Mouse (Mus musculus) 3T3-L1 (cell line): ENCODE data around the gene Nup107.

Source experiments
- DNase-seq: peaks from one replicate; pipeline ENCODE4 v3.0.0-alpha.2; 2015; ENCODE audit warnings: low read depth, low spot score

Nup107 gene

DNA sequence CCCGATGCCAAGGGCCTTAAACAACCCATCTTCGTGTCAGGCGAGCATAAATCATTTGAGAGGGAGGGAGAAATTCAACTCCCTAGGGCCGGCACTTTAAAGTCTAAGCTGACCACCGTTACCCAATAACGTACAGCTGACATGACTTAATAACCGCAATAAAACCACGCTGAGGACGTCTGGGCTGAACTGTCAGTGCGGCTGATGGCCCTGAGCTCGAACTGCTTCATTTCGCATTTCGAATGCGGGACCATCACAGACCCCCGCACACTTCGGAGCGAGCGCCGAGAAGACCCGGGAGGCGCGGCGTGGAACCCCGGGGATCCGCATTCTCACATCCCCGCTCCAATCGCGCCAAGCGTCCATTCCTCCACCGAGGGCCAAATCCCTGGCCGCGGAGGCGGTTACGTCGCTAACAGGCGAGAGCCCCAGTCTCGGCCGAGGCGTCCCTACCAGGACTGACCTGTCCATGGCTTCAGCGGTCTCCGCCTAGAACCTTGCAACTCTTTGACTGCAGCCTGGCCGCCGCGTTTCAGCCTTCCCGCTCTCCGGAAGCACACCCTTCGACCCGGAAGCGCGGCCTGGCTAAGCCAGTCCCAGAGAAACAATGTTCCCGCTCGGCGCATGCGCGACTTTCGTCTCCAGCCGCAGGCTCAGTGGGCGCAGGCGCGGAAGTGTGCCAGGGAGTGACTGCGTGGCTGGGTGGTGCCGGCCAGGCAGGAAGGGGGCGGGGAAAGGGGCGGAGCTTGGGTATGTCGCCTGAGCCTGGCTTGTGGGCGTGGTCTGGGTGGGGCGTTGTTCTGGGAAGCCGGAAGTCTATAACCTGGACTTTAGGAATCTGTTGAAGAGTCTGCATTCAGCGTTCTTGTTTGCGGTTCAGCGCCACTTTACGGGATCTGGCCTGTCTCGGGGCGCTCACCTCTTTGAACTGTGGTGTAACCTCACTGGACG is at the start of gene Nup107:
Nup107 (minus strand) TSS at position 565 of the 951 bp plus-strand sequence.
- DNase-seq = peak; percentile 99

GRCm38 (mm10) chr10:117841765-117842164 is 49.3 kb upstream of the Nup107 start:
- DNase-seq = no peak

GRCm38 (mm10) chr10:117840431-117840995 is 48.0 kb upstream of the Nup107 start:
- no peak for DNase-seq

- DNase-seq = no peak
Observed at GRCm38 (mm10) chr10:117839737-117840136, 47.2 kb upstream of the Nup107 start.

- DNase-seq = peak; percentile 29
Observed at GRCm38 (mm10) chr10:117838924-117839323, 46.4 kb upstream of the Nup107 start.

- no peak for DNase-seq
Observed at GRCm38 (mm10) chr10:117836354-117836753, 43.8 kb upstream of the Nup107 start.

GRCm38 (mm10) chr10:117835453-117835852 is 42.9 kb upstream of the Nup107 start:
- DNase-seq = no peak

GRCm38 (mm10) chr10:117830797-117831196 is 38.3 kb upstream of the Nup107 start:
- no peak for DNase-seq

GRCm38 (mm10) chr10:117829472-117830155 is 37.1 kb upstream of the Nup107 start:
- DNase-seq = no peak

- DNase-seq = no peak
Observed at GRCm38 (mm10) chr10:117829022-117829421, 36.5 kb upstream of the Nup107 start.

- no peak for DNase-seq
Observed at GRCm38 (mm10) chr10:117828536-117828935, 36.0 kb upstream of the Nup107 start.

- DNase-seq = no peak
Observed at GRCm38 (mm10) chr10:117824647-117825046, 32.1 kb upstream of the Nup107 start.

- DNase-seq = no peak
Observed at GRCm38 (mm10) chr10:117824139-117824538, 31.6 kb upstream of the Nup107 start.

DNA sequence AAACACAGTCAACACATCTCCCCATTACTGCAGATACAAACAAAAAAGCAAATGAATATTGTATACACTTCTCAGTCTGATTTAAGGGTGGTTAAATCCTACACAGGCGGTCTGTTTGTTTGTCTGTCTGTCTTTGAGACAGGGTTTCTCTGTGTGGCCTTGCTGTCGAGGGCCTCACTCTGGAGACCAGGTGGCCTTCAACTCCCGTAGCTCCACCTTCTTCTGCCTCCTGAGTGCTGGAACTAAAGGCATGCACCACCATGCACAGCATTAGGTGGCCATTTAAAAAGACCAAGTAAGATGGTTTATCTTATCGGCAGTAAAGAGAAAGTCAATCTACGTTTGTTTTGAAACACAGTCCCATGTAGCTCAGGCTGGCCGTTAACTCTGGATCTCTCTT is 30.8 kb upstream of the Nup107 start:
- no peak for DNase-seq

DNA sequence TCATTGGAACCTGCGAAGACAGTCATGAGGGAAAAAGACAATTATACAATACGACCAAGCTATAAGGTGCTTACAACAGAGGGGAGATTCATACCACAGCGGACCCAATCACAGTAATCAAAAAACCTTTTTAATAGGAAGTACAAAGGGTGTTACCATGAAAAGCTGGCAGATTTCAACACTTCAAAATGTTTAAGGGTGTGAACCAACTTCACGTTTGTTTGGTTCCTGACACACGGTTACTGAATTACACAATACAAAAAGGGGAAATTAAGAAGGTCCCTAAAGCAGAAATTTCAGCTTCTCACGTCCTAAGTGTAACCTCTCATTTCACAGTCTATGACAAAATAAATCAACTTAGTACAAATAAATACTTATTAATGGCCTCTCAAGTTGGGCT is 26.1 kb upstream of the Nup107 start:
- DNase-seq = no peak

DNA sequence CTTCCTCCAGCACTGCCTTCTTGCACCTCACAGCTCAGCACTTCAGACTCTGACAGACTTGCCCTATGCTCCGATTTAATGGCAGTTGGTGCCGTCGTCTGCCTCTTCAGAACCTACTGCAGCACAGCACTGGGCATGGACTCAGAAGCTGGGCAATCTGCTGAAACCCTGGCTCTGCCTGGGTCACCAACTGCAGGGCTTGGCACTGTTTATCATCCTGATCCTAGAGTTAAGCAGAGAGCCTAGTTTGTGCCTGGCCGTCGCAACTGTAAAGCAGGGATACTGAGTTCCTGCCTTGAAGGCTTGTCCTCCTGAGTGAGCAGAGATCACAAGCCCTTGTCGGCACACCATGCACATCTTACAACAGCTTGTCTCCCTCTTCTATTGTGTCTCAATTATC is 24.2 kb upstream of the Nup107 start:
- DNase-seq = no peak

DNA sequence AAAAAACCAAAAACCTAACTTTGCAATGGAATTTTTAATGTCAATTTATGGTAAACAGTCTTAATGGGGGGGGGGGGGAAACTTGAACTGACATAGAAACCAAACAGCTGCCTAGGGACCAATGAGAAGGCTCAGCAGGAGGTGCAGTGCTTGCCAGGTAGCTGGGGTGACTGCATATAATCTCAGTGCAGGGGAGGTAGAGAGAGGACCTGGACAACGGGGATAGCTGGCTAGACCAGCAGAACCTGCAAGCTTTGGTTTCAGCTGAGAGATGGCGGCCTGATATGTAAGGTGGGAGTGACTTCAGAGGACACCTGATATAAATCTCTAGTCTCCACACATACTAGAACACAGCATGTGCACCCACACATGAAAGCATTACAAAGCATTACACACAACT is 20.0 kb upstream of the Nup107 start:
- DNase-seq = no peak

DNA sequence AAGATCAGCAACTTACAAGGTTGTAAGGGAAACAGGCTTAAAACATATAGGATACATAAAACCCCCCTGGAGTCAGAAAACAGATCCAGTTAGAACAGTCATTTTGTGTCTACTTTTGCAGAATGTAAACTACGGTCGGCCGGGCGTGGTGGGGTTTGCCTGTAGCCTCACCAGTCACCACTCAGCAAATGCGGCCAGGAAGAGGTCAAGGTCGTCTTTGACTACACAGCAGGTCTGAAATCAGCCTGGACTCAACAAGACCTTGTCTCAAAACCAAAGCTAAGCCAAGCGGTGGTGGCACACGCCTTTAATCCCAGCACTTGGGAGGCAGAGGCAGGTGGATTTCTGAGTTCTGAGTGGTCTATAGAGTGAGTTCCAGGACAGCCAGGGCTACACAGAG is 19.1 kb upstream of the Nup107 start:
- no peak for DNase-seq

- DNase-seq = no peak
Observed at GRCm38 (mm10) chr10:117810506-117810905, 18.0 kb upstream of the Nup107 start.

GRCm38 (mm10) chr10:117808068-117808467 is 15.6 kb upstream of the Nup107 start:
- DNase-seq = no peak

DNA sequence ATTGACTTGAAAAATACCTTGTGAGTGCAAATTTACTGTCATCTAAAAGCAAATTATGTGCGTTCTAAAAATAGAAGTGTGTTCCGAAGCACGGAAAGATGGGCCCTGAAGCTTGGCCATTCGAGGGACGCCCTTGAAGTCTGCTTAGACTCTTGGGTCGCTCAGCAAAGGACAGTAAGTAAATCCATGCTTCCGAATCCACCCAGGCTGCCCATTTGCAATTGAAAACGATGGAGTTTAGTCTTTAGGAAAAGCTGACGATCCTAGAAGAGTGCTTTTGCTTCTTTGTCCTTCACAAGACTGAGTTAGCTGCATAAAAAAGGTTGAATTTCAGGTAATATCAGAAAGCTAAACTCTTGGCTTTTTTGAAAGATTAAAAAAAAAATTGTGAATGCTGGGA is 13.4 kb upstream of the Nup107 start:
- no peak for DNase-seq
